Mouse (Mus musculus) adrenal gland, adult (tissue): Measurements from ENCODE around the gene Zdhhc1.

Source experiments
- DNase-seq, 2 experiments: peaks; one replicate each; pipeline ENCODE4 v3.0.0; 2022 to 2023; ENCODE audit warnings: low spot score in 1 of 2; ENCODE audit not compliant: inconsistent age in 2 of 2

Gene Zdhhc1

DNA sequence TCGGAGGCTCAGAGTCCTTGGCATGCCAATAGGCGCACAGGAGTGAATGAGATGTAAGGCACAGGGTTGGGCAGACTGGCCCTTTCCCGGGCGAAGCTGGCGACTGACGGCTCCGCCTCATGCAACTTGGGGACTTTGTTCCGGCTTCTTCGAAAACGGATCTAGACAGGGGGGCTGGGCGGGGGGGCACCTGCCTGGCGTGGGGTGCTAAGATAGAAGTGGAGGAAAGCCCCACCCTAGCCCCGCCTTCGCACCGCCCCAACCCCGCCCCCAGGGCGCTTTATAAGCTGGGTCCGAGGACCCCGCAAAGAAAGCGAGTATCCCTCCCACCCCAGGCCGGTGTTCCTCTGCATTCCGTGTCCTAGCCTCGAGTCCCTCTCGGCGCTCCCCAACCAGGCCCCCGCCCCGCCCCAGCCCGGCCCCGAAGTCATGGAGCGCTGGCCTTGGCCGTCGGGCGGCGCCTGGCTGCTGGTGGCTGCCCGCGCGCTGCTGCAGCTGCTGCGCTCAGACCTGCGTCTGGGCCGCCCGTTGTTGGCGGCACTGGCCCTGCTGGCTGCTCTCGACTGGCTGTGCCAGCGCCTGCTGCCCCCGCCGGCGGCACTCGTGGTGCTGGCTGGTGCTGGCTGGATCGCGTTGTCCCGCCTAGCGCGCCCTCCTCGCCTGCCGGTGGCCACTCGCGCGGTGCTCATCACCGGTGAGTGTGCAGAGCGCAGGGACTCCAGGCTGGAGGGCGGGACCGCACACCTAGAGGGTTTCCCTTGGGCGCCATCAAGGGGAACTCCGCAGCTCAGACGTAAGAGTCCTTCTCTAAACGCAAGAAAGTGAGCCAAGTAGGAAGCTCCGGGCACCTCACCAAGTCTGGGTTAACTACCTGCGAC is 22.0 kb upstream of the Zdhhc1 start, which contains the start of gene Hsd11b2:
Hsd11b2 (plus strand) TSS at position 320 of the 878 bp plus-strand sequence.
- peak; percentile 56 to 82 for DNase-seq

DNA sequence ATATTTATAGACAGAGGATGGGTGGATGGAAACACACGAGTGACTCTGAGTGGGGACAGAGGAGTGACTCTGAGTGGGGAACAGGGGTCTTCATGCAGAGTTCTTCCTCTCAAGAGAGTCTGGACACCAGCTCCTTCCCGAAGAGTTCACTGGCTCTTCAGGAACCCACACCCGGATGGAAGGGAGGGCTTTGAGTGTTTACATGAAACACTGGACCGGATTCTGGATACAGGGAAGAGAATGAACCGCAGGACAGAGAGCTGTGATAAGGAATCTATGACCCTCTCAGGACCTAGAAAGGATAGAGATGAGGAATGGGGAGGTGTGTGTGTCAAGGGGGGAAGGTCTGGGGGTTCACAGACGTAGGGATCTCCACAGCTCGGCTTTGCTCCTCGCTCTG is 20.6 kb upstream of the Zdhhc1 start:
- peak in 1 of 2 experiments; percentile 52 for DNase-seq

DNA sequence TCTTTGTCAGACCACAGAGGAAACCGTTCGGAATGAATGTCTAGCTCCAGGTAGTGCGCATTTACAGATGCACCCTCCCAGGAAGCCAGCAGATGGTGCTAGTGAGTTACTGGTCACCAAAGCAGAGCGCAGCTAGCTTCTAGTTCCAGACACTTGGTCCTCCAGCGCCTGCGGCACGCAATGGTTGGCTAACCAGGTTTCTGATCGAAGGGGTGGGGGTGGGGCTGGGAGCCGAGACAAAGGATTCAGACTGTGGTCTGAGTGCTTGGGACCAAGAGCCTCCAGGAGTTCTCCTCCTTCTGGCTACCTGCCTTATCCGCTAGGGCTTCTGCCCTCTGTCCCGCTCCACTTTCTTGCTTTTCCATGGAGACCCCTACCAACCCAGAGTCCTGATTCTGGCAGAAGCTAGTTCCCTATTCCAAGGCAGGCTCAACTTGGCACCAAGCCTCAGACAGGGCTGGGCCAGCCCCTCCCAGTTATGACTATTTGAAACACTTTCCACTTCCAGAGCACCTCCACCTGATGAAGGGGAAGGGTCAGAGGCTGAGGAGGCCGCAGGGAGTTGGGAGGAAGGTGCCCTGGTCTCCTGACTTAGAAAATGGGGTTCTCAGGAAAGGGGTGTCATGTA is 19.4 kb upstream of the Zdhhc1 start:
- peak; percentile 74 to 93 for DNase-seq

DNA sequence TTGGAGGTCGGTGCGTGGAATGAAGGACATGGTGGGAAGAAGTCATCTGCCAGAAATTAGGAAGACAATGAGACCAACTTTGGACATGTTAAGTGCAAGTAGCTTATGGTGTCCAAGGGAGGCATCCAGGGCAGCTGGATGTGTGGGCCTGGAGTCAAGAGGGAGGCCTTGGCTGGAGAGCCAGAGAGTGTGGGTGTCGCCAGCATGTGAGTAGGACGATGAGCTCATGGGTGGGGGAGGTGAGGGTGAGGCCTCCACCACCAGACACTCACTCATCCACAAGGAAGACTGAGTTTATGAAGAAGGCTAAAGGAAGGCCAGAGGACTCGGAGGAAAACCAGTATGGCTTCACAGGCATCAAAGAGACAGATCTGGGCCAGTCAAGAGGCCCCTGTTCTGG is 18.0 kb upstream of the Zdhhc1 start:
- peak; percentile 67 to 86 for DNase-seq

DNA sequence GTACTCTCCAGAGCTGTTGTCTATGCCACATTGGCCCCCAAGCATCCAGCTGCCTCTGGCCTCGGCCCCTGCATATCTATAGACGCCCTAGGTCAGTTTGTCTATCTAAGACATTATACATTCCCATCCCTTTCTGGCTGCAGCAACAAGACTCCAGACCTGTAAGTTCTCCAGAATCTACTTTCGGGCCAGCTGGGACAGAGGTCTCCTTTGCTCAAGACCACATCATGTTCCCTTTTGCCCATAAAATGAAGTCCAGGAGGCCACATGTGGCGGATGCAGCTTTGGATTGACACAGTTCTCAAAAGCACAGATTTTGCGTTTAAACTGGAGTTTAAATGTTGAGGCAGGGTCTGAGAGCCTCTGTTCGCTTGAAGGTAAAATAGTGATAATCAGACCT is 17.5 kb upstream of the Zdhhc1 start:
- DNase-seq, result no peak

DNA sequence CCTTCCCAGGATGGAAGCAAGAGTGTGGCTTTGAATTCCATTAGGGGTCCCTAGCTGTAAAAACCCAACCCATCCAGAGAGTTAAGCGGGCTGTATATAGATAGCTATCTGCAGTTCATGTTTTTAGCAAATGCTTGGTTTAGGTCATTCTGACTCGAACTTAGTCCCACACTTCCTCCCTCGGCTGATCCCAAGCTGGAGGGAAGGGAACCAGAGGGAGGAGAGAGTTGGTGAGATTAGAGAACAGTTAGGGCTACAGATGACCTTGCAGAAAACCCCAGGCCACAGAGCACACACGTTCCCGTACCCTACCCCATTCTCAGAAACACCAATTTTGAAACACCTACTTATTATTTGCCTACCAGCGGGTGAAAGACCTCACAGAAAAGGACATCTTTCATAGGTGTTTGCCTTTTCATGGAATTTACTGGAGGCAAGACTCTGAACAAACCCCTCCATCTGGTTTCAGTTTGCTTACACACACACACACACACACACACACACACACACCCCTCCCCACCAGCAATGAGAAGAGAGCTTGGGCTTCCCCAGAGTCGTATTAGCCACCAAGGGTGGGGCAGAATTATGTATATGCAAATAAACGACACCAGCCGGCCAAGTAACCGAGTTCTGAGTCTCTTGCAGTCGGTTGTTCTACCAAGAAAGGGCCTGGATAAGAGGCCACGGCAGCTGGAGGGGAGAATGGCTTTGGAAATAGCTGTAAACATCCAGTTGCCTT is 13.5 kb upstream of the Zdhhc1 start:
- DNase-seq, result no peak

DNA sequence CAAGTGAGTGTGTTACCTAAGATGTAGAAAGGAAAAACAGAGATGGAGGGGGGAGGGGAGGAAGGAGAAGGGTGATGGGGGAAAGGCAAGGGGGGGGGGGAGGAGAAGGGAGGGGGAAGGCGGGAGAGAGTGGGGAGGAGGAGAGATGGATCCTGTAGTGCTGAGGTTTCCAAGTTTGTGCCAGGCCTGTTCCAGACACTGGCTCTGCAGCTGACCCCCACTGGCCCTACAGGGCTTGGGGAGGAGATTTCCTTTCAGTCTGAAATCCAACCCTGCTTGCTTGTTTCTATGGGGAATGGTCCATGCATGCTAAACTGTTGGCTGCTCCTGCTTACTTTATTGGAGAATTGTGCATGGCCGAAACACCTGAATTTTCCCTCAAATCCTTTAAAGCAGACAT is 12.1 kb upstream of the Zdhhc1 start:
- DNase-seq, result no peak

DNA sequence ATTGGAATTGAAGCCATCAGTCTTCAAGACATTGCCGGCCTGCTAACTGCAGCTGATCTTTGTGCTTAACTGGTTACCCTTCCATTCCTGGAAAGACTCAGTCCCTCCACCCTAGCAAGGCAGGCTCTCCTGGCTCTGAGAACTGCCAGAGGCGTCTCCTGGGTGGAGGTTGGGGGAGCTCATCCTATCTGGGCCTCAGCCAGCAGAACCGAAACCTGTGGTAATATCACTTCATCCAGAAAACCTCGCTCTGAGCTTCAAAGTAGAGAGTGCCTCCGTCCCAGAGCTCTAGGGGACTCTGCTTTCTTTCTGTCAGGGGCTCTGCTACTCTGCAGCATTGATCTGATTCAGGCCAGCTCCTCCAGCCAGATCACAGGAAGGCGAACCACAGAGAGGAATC is 10.3 kb upstream of the Zdhhc1 start:
- no peak for DNase-seq

DNA sequence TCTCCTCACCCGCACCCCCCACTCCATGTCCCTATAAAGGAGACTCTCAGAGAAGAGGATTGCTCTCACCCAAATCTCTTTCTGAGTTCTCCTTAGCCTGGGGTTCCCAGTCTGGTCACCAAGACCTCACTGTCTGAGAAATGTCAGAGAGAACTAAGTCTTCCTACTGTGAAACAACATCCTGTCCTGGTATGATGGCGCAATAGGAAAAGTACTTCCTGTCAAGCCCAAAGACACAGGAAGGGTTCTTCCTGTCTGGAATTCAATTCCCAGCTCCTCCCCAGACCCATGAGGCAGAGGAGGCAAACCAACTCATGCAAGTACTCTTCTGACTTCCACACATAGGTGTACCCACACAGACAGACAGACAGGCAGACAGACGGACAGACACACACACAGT is 7.9 kb upstream of the Zdhhc1 start:
- peak in 1 of 2 experiments; percentile 55 for DNase-seq

DNA sequence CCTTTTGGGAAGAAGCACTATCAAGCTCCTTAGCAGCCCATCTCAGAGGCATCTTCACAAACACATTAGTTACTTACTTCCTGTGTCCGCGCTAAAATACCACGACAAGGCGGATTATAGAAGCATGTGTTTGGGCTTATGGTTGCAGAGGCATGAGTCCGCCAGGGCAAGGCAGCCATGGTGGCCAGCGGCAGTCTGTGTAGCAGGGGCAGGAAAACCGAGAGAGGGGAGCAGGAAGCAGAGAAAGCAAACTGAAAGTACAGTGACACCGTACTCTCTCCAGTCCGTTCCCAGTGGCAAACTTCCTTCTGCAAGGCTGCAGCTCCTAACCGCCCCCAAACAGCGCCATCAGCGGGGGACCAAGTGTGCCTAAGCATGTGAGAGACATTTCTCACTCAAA is 3.1 kb upstream of the Zdhhc1 start:
- no peak for DNase-seq

DNA sequence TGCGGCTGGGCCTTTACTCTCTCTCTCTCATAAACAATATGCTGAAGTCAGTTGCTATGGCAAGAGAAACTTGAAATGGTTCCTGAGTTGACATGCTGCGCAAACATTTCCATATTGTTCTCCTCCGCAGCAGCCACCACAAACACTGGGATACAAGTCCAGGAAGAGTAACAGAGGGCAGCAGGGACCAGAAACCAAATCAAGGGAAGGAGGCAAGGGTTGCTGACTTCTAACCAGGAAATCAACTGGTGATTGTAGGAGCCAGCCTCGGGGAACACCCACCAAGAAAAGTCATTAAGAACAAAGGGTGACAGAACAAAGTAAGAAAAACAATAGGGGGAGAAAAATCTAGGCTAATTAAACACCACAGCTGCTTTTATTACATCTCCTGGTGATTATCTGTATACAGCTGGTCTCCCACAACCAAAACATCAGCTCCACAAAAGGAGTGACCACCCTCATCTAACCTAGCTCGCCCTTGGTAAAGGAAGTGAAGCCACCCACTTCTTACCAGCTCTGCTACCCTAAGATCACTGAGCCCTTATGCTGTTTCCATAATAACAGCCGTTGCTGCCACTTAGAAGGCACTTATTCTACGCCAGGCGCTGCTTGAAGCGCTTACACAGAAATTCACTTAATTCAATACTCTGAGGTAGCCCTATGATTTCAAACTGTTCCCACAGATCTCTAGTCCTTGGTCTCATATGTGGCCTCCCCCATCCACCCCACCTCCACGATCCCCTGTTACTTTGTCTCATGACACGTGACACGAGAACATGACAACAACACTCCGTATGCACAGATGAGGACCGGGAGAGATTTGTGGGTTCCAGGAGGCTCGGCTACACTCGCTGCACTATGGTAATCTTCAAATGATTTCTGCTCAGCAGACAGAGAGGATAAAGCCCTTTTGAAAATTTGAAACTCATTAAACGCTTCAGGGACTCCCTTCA is 1.1 kb downstream of the Zdhhc1 start:
- peak in 1 of 2 experiments; percentile 48 for DNase-seq

DNA sequence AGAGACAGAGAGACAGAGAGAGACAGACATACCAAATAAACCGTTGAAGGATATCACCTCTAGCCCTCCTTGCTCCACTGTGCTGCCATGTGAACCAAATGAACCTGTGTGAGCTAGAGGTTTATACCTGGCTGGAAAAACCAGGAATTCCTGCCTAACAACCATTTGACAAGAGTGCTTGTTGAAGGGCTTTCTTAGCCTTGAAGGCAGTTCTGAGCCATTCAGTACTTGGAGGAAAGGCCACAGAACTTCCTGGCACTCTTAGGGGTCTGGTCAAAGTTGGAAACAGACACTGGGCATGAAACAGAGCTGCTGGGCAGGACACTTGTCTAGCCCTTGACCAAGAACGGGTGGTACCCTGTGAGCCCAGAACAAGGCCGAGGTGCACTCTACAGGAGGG is 2.1 kb downstream of the Zdhhc1 start:
- DNase-seq, result no peak

DNA sequence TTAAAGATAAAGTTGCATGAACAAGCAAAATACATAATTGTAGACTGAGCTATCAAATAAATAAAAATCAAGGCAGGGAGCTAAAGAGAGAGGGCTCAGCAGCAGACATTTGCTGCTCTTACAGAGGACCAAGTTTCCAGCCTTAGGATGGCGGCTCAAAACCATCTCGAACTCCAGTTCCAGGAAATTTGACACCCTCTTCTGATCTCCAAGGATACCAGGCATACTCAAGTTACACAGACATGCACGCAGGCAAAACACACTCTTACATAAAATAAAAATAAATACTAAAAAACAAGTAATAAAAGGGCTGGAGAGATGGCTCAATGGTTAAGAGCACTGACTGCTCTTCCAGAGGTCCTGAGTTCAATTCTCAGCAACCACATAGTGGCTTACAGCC is 3.2 kb downstream of the Zdhhc1 start:
- DNase-seq, result no peak

DNA sequence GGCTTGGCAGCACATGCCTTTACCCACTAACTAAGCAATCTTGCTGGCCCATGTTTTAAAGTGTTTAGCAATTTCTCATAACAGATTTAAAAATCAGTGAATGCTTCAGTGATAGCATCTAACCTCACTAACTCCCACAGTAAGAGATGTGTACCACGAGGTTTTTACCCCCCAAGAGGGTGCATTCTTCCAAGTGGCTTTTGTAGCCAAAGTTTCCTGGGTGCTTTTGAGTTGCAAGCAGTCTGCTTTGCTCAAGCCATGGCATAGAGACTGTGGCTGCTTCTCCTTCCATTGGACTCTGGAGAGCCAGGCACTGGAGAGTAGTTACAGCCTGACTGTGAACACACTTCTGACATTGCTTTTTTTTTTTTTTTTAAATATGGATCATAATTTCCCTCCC is 7.4 kb downstream of the Zdhhc1 start:
- DNase-seq, result no peak

DNA sequence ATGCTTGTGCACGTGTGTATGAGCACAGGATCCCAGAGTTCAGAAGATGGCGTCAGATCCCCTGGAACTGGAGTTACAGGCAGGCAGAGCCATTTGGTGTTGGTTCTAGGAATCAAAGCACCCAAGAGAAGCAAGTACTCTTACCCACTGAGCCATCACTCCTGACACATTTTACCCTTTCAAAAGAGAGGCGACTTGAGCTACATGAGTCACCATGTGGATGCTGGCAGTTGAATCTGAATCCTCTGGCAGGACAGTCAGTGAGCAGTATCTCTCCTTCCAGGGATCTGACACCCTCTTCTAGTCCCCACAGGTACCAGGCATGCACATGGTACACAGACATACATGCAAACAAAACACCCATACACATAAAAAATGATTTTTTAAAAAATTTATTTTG is 8.6 kb downstream of the Zdhhc1 start:
- no peak for DNase-seq

DNA sequence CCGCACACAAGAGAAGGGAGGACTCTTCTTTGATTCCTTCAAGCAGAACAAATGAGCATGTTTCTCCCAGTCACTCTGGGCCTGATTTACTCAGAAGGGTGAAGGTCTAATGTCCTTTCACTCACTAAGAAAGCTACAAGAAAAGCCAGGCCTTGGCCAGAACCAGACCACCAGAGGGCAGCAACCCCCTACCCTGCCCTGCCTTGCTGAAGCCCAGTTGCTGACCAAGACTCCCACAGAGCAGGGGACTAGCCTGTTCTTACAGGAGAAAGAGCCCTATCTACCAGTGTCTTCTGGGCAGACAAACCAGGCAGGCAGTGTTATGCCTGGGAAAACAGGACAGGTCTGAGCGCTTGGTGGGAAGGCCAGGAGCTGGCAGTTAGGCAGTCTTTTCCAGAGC is 12.3 kb downstream of the Zdhhc1 start:
- peak in 1 of 2 experiments; percentile 74 for DNase-seq

DNA sequence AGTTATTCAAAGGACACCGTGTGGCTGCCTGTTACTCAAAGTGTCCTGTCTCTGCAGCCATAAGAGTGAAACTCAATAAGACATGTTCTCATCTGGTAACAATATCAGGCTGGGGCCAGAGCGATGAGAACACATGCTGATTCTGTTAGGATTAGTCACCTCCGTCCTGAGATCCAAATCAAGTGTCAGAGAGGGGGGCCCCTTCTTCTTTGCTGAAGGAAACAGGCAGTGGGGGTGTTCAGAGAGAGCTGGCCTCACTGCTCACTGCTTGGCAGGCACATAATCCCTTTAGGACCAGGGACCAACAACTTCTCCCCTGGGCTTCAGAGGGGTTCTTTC is 12.7 kb downstream of the Zdhhc1 start:
- DNase-seq, result peak in 1 of 2 experiments; percentile 34

DNA sequence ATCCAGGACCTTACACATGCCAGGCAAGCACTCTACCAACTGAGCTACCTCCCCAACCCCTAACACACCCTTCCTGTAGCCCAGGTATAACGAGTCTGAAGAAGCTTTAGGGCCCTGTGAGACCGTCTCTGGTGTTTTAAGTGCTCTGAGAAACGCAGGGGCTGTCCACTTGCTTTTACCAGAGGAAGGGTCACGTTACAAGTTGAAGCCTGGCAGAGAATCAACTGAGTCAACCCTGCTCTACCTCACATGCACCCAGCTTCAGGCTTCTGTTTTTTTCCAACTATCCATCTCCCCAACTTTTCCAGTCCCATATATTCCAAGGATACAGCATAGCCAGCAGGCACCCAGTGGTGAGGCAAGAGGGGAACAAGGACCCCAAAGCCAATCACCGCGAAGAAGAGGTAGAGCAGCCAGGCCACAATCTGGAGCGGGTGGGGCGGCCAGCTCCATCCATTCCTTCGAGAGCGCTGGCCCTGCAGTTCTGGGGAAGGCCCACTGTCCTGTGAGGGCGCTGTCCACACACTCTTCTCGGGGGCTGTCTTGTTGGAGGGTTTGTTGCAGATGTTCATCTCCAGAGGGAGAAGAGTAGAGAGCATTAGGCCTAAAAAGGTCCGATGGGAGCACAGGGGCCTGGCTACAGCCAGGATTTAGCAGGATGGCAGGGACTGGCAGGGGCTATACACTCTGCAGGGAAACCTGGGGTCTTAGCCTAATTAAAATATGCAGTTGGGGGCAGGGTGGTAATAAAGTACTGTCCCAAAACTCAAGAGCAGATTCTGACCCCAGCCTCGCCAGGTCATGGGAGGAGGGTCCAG is 13.3 kb downstream of the Zdhhc1 start:
- DNase-seq, result peak in 1 of 2 experiments; percentile 69

DNA sequence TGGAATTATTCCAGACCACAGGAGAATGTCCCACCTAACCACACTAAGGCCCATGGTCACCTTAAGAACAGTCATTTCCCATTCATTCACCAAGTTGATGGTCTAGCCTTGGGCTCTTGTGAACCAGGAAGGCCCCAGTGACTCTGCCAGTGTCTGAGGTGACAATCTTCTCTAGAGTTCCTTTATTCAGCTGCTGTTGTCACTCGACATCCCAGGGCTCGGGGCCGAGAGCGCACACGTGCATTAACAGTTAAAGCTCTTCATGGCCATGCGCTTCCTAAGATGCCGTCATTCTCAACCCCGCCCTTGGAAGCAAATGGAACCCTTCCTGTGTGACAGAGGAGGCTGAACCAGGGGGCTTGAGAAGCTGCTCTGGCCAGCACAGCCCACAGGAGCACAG is 14.6 kb downstream of the Zdhhc1 start:
- no peak for DNase-seq

DNA sequence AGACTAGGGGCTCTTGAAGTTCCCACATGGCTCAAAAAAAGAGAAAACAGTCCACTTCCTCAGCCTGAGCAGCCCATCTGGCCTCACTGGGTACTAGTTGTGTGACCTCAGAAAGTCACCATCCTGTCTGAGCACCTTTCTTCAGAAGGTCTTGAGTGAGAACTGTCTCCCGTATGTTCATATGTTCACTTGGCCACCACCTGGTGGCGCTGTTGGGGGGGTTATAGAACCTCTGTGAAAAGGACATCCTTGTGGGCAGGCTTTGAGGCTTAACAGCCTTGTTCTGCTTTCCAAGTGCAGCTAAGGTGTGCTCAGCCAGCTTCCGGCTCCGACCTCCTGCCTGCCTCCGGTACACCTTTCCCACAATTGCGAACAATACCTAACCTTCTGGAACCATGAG is 15.2 kb downstream of the Zdhhc1 start:
- peak in 1 of 2 experiments; percentile 59 for DNase-seq
